Mouse (Mus musculus) liver, embryonic 14.5 days (tissue): ENCODE measurements around the gene Cox8a.

Experiments
- CTCF ChIP-seq: IDR thresholded peaks from 2 replicates; pipeline ENCODE4 v1.5.1; 2016; ENCODE audit warnings: antibody characterized with exemption, low read depth, control low read depth
- EP300 ChIP-seq: IDR thresholded peaks from 2 replicates; pipeline ENCODE4 v1.6.1; 2016; ENCODE audit warnings: antibody characterized with exemption, low read depth

GRCm38 (mm10) chr19:7189026-7189425 is 28.4 kb downstream of the Cox8a start:
- TF ChIP-seq CTCF (no peak), EP300 (no peak)
